9 mouse cellular contexts compared by ENCODE assay signal in the genomic region with DNA sequence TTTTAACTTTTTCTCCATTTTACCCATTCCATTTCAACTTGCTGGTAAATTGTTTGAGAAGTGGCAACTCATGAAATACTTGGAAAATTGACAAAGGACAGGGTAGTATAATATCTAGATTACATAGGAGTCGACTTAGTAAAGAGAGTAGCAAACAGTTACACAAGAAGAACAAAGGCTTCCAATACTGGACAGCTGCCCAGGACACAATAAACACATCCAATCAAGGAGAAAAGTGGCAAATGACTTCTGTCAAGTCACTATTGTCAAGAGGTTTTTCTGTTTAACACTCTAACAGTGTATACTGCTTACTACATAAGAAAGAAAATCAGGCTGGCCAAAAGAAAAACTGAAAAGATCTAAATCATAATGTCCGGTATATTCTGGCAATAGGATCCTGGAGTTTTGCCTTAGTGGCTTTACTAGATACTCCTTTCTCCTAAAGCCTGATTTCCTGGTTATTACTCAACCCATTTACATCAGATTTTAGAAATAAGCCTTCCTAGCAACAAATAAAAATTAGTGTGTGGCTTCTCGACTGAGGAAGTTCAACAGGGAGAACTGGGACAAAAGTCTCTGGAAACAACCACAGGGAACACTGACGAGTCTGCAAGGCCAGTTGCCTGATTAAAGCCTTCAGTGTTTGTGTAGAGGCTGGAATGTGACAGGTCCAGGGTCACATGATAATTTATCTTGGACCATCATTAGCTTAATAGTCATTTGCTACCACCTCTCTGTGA. TPM values are rescaled to one million over a fixed set of nuclear protein-coding genes. Genes with fewer than 3 reads are reported as not detected.
DNase-seq lines count a peak whose midpoint lies in the region; ATAC-seq lines count a peak whose summit lies in the region.
"Had no signal": no experiment of that assay in that cellular context is flagged by ENCODE, and none has a peak within 500 bp of the region (broad histone marks: within the 10 kb centered on the region; RNA-seq: fewer than 3 reads in every experiment).

No protein-coding gene starts in this region.

- no peaks in the 10 kb centered on the region for H3K36me3 ChIP-seq in forebrain, embryonic 13.5 days (ENCODE audit: poor library complexity, severe bottlenecking)
- H3K36me3 ChIP-seq in forebrain, embryonic 11.5 days (ENCODE audit: control insufficient read depth, insufficient read depth, low read length) = no peaks in the 10 kb centered on the region
- no peaks in the 10 kb centered on the region for H3K36me3 ChIP-seq in neural tube, embryonic 12.5 days
- no peaks in the 10 kb centered on the region for H3K36me3 ChIP-seq in liver, embryonic 13.5 days

- no peaks in the 10 kb centered on the region for H3K27me3 ChIP-seq in forebrain, embryonic 13.5 days
- H3K27me3 ChIP-seq in forebrain, embryonic 11.5 days (ENCODE audit: control insufficient read depth, insufficient read depth, low read length) = no peaks in the 10 kb centered on the region
- H3K27me3 ChIP-seq in neural tube, embryonic 12.5 days (replicated peaks) = no peaks in the 10 kb centered on the region
- H3K27me3 ChIP-seq in liver, embryonic 13.5 days = no peaks in the 10 kb centered on the region

- H3K9ac ChIP-seq in forebrain, embryonic 13.5 days = no peak overlapping the region
- no peak overlapping the region for H3K9ac ChIP-seq in forebrain, embryonic 11.5 days (ENCODE audit: low read length)
- no peak overlapping the region for H3K9ac ChIP-seq in neural tube, embryonic 12.5 days
- peak overlapping the region; percentile 83; the same call in 1 of the 2 replicates for H3K9ac ChIP-seq in liver, embryonic 13.5 days

- intact Hi-C loops in left cerebral cortex, postnatal 25 days (cut with DNase I) = loop anchor here (2.0 to 5.0 kb wide), 3 partner anchors 165 to 224 kb away; no protein-coding TSS in a partner anchor

- DNase-seq in forebrain, embryonic 11.5 days (ENCODE audit: low spot score) = no peak
- no peak for DNase-seq in neural tube, embryonic 10.5 days (ENCODE audit: extremely low spot score, low spot score)
- DNase-seq in liver, embryonic 13.5 days = no peak
- DNase-seq in urinary bladder, postnatal 4 days (ENCODE audit: low spot score in 2 of 2) = no peak
- DNase-seq in left cerebral cortex, postnatal 25 days (ENCODE audit: low spot score in 2 of 2) = no peak
- no peak for DNase-seq in thymus, adult 18-20 months
- DNase-seq: heart, postnatal 4 days had no signal

- H3K9me3 ChIP-seq in forebrain, embryonic 13.5 days (replicated peaks) = no peaks in the 10 kb centered on the region
- H3K9me3 ChIP-seq in forebrain, embryonic 11.5 days (ENCODE audit: control insufficient read depth, low read length) = no peaks in the 10 kb centered on the region
- H3K9me3 ChIP-seq in neural tube, embryonic 12.5 days = no peaks in the 10 kb centered on the region
- no peaks in the 10 kb centered on the region for H3K9me3 ChIP-seq in liver, embryonic 13.5 days (replicated peaks)

- peak overlapping the region; percentile 14; the same call in 1 of the 2 replicates for H3K4me2 ChIP-seq in forebrain, embryonic 13.5 days
- H3K4me2 ChIP-seq in forebrain, embryonic 11.5 days (ENCODE audit: low read depth, low read length, severe bottlenecking) = no peak overlapping the region
- H3K4me2 ChIP-seq in neural tube, embryonic 12.5 days (replicated peaks) = peak overlapping the region; percentile 68; the same call in 1 of the 2 replicates
- peak overlapping the region; percentile 69 for H3K4me2 ChIP-seq in liver, embryonic 13.5 days

- peaks cover 14% of the 10 kb centered on the region for H3K4me1 ChIP-seq in forebrain, embryonic 13.5 days
- no peaks in the 10 kb centered on the region for H3K4me1 ChIP-seq in forebrain, embryonic 11.5 days (replicated peaks; ENCODE audit: control insufficient read depth, insufficient read depth, low read length)
- H3K4me1 ChIP-seq in neural tube, embryonic 12.5 days = peaks cover 5% of the 10 kb centered on the region; the same call in 1 of the 2 replicates
- peaks cover 15% of the 10 kb centered on the region for H3K4me1 ChIP-seq in liver, embryonic 13.5 days (replicated peaks)

- no peak overlapping the region for H3K4me3 ChIP-seq in forebrain, embryonic 13.5 days
- no peak overlapping the region for H3K4me3 ChIP-seq in forebrain, embryonic 11.5 days (ENCODE audit: low read depth, low read length)
- no peak overlapping the region for H3K4me3 ChIP-seq in neural tube, embryonic 12.5 days
- H3K4me3 ChIP-seq in liver, embryonic 13.5 days (replicated peaks) = peak overlapping the region; percentile 81

- no peak for ATAC-seq in forebrain, embryonic 13.5 days
- ATAC-seq in forebrain, embryonic 11.5 days (replicated peaks; ENCODE audit: low FRiP score) = no peak
- no peak for ATAC-seq in neural tube, embryonic 12.5 days (ENCODE audit: low FRiP score, low read depth)
- no peak for ATAC-seq in liver, embryonic 13.5 days (ENCODE audit: low read depth)

- no peak overlapping the region for H3K27ac ChIP-seq in forebrain, embryonic 13.5 days
- H3K27ac ChIP-seq in forebrain, embryonic 11.5 days (ENCODE audit: low read depth, low read length) = no peak overlapping the region
- no peak overlapping the region for H3K27ac ChIP-seq in neural tube, embryonic 12.5 days
- no peak overlapping the region for H3K27ac ChIP-seq in liver, embryonic 13.5 days

- WGBS in forebrain, embryonic 13.5 days = 61% methylated on average over 4 of the region's 4 CpGs
- 68% methylated on average over 4 of the region's 4 CpGs for WGBS in forebrain, embryonic 11.5 days
- WGBS in neural tube, embryonic 12.5 days = 65% methylated on average over 4 of the region's 4 CpGs
- 69% methylated on average over 4 of the region's 4 CpGs for WGBS in liver, embryonic 13.5 days (ENCODE audit: insufficient replicate concordance)

RNA-seq across cellular contexts. Expression of a gene that starts 1.3 kb away (rescaled TPM):
- 21.2 and 24.3 TPM in 2 replicates for polyA plus RNA-seq in forebrain, embryonic 13.5 days (2015; fragmentation: Nextera tagmentation; extraction: Ambion mirVana)
- polyA plus RNA-seq in forebrain, embryonic 11.5 days (2014; fragmentation: Nextera tagmentation; extraction: Ambion mirVana) = 29.4 and 32.2 TPM in 2 replicates
- 21.4 and 24.9 TPM in 2 replicates for polyA plus RNA-seq in neural tube, embryonic 12.5 days (2016; fragmentation: Nextera tagmentation; extraction: Ambion mirVana)
- 22.9 and 32.3 TPM in 2 replicates for polyA plus RNA-seq in liver, embryonic 13.5 days (2015; fragmentation: Nextera tagmentation; extraction: Ambion mirVana)
- 10 to 100 TPM; 24.2 to 26.5 TPM for total RNA-seq in left cerebral cortex, postnatal 25 days (2021)

RNA-seq across cellular contexts. Expression of a gene that starts 50.6 kb away (rescaled TPM):
- 80.5 and 86.1 TPM in 2 replicates for polyA plus RNA-seq in forebrain, embryonic 13.5 days (2015; fragmentation: Nextera tagmentation; extraction: Ambion mirVana)
- 56.5 and 62.1 TPM in 2 replicates for polyA plus RNA-seq in forebrain, embryonic 11.5 days (2014; fragmentation: Nextera tagmentation; extraction: Ambion mirVana)
- 73.5 and 74.7 TPM in 2 replicates for polyA plus RNA-seq in neural tube, embryonic 12.5 days (2016; fragmentation: Nextera tagmentation; extraction: Ambion mirVana)
- 15.3 and 20.6 TPM in 2 replicates for polyA plus RNA-seq in liver, embryonic 13.5 days (2015; fragmentation: Nextera tagmentation; extraction: Ambion mirVana)
- 10 to 100 TPM; 93.6 to 95.2 TPM for total RNA-seq in left cerebral cortex, postnatal 25 days (2021)
